Mouse (Mus musculus): Measurements from ENCODE around the gene Plxna2.

The Plxna2 gene

DNA sequence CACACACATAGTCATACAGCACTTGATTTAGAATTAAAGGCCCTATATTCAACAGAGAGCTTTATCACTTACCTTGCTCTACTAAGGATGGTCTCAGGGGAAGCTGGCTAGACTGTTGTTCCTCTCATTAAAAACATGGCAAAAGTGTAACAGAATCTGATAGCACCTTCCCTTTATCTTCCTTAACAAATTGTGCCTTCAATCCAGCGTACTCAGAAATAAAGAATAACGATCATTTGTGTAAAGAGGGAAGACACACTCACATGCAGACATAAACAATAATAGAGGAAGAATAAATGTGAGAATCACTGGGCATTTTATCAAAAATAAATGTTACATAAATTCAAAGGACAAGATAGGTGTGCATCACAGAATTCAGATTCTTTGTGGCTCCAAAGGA is at the start of gene Plxna2:
Gene Plxna2 (plus strand): TSS at position 301 of the 400 bp plus-strand sequence.
- DNase-seq = no peak

GRCm38 (mm10) chr1:194573870-194574269 is 44.1 kb upstream of the Plxna2 start:
- DNase-seq = no peak

DNA sequence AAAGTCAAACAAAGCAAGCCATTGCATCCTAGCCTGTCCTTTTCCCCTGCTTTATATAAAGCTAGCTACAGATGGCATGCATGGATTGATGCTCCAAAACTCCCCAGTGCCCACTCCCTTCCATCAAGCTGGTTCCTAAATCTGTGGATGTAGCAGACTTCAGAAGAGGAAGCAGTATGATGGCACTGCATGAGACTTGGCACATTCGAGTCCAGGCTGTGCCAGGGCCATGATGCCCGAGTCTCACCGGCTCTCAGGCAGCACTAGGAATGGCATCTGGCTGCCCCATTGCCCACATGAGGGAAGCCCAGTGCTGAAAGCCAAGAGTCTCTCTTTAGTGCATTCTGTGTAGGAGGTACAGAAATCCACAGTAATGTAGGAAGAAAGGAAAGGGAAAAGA is 39.7 kb upstream of the Plxna2 start:
- peak; percentile 77 for DNase-seq

- DNase-seq = peak; percentile 11
These were observed 37.5 kb upstream of the Plxna2 start for GRCm38 (mm10) chr1:194580539-194580938.

- peak; percentile 7 for DNase-seq
These were observed 31.3 kb upstream of the Plxna2 start for GRCm38 (mm10) chr1:194586670-194587069.

DNA sequence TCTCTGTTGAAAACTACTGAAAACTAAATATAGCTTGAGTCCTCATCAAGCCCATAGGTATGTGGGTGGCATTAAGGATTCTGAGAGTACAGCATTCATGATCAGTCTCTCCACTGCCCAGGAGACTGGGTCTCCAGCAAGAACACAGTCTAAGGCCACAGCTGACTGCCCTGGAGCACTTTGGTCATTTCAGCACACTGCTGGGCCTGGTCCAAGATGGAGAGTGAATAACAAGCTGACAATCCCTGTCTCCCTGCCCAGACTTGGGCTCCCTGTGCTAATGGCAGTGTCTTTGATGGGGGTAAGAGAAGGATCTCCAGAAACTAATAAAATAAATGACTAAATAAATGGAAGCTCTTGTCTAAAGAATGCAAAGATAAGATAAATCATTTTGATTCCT is 30.5 kb upstream of the Plxna2 start:
- no peak for DNase-seq

- no peak for DNase-seq
These were observed 29.9 kb upstream of the Plxna2 start for GRCm38 (mm10) chr1:194587956-194588668.

DNA sequence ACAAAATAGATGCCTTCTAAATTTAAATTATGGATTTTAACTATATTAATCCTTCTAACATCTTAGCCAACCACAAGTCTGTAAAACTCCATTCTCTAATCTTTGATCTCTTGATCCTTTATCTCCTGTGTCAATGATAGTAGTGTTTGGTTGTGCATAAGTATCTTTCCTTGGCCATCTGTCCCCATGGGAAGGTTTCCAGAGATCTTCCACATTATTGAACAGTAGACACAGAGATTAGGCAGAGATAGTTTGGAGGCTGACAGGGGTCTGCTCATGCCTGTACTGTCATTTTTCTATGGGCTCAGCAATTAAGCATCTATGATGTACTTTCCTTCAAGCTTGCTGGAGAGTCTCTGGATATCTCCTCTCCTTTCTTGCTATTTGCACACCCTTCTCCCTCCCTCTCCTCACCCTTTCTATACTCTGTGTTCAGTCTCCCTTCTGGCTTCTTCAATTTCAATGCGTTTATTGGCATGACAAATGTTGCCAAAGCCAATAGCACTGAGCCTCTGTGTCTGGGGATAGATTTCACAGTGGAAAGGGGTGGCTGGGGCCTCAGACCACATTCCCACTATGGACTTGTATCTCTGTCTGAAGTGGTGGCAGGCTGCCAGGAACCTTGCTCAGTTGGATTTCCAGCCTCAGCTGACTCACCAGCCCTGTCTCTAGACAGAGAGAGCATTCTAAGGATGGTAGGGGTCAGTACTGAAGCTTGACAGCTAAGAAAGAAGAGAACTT is 29.1 kb upstream of the Plxna2 start:
- DNase-seq = peak; percentile 18

DNA sequence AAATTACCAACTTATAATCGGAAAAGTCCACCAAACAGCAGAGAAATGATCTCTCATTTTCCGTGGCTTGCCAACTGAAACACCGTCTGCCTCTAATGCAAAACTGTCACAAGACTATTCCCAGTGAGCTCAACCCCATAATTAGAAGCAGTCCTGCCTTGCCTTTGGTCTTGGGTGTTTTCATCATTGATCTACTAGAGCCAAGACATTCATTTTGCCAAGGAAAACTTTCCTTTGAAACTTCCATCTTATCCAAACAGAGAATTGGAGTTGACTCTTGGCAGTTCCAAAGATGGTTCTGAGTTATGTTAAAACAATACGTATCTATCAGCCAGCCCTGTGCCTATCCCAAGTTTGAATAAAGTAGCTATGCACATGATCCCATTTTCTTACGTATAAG is 24.9 kb upstream of the Plxna2 start:
- DNase-seq = no peak

GRCm38 (mm10) chr1:194607406-194608261 is 10.4 kb upstream of the Plxna2 start:
- DNase-seq = no peak

GRCm38 (mm10) chr1:194610516-194610915 is 7.5 kb upstream of the Plxna2 start:
- no peak for DNase-seq

GRCm38 (mm10) chr1:194612628-194613027 is 5.4 kb upstream of the Plxna2 start:
- no peak for DNase-seq

DNA sequence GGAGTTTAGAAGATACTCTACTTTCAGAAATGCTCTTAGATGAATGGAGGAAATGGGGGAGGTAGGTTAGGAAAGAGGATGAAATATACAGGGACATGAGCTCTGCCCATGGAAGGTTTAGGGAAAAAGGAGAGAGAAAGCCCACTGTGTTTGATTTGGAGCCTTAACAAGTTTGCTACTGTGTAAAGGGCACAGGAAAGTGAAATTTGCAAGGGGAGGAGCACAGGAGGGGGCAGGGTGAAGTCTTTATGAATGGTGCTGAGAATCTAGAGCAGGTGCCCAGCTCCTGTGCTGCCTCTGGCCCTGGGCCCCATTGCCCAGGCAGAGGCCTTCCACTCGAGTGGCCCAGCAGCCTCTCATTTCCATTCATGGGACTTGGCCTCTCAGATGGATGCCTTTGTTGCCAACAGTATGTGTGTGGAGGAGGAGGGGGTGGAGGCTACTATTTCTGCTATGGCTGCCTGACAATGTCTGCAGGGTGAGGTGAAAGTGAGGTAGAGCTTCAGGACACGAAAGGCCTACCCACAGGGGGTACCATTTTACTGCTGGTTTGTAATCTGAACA is 4.7 kb upstream of the Plxna2 start:
- DNase-seq = no peak

DNA sequence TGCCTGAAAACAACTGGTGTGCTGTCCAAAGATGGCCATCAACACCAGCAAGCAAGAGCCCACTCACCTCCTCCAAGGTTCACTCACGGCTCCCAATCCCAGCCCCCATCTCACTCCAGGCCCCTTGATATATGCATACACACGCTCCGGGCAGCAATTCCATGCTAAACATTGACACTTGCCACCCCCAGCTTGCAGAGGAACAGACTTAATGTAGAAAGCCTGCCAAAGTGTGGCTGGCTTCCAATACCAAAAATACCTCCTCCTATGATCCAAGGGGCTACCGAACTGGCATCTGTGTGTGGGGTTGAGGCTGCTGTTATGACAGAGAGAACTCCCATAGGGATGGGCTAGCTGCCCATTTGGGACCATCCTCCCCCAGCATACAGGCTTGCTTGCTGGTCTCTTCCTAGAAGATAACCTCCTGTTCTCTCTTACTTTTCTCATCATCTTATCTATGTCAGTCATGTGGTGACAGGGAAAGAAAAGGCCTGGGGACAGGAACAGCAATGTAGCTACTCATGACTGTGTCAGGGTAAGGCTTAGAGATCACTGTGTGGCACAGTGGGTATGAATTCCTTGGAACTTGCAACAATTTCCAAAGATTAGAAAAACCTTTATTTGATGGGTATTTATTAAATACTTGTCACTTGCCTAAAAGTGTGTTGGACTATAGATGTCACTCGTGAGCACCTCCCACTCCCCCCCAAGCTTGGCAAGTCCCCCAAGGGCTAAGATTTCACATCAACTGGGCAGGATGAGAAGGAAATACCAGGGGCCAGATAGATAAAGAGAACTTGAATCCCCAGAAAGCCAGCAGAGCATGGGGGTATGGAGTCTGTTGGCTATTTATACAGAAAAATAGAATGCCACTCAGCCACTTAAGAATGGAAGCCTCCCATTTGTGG is 3.8 kb upstream of the Plxna2 start:
- DNase-seq = peak; percentile 73

DNA sequence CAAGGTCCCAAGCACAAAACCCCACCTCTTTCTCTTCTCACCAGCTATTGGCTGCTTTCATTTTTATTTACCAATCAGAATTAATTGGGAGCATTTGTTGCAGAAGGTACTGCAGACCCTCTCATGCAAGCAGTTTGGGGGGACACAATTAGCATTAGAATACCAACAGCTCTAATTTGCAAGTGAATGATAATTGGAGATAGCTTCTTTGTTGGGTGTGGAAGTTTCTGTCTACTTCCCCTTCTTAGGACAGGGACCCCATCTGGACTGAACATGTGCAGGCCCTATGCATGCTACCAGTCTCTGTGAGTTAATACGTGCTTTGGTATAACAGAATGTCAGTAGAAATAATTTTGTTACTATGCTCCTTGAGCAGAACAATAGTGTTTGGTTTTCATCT is 1.9 kb upstream of the Plxna2 start:
- no peak for DNase-seq

GRCm38 (mm10) chr1:194618841-194619311 is 858 bp downstream of the Plxna2 start:
- peak; percentile 86 for DNase-seq

DNA sequence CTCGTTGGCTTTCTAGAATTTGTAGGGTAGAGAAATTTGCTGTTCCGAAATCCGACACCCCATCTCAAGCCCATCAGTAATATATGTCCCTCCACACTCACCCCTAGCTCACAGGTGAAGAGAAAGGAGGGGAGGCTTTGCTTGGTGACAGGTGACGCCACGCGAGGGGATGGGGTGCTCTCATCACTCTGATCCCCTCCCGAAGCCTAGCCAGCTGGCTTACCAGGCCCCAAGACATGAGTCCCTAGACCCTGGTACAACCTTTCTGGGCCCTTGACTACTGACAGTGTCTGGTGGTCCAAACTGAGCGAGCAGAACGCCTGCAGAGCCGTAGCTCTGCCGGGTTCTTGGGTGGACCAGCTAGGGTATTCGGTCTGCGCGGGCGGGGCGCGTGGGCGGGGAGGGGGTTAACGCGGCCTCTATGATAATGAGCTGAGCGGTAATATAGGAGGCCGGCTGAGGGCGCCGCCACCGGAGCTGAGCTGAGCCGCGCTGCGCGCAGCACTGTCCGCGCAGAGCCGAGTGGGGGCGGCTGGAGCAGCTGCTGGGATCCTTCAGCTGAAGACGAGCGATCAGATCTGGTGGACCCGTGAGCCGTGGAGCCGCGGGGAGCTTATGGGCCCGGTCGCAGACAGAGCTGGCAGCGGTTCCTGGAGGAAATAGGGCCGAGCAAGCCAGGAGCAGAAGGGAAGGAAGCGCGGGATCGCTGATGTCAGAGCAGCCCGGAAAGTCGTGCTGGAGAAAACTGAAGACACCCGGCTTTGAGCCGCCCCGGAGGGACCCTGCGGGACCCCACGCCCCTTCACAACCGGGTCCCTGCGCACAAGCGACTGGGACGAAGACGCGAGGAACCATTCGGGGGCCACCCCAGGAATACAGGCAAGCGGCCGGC is 1.6 kb downstream of the Plxna2 start:
- peak; percentile 90 for DNase-seq

DNA sequence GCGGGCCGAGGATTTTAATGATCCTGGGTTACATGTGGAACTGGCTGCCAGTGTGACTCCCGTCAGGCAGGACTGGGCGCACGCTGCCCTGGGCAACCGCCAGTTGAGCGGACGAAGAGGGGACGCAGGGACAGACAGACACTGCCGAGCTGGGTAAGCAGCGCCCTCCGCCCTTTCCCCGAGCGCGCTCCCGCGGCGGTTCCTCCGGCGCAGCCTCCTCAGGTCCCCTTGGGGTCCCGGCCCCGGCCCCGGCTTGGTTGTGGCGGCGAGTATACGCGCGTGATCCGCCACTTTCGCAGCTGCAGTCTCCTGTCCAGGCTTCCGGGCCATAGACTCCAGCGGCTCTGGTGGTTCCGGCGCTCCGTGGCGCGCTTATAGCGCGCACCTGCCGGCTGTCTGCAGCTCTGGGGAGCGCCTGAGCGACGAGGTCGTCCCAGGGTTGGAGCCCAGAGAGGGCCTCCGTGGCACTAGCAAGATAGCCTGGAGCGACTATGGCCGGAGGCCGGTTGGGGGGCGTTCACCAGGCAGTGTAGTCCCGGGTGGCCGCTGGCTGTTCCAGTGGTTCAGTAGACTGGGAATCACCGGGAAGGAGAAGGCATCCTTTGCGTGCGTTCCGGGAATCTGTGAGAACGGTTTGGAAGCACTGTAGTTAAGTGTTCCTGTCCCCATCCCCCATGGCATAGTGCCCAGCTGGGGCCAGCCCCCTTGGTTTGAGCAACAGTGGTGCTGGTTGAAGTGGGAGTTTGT is 2.4 kb downstream of the Plxna2 start:
- no peak for DNase-seq

GRCm38 (mm10) chr1:194622174-194622573 is 4.2 kb downstream of the Plxna2 start:
- no peak for DNase-seq

GRCm38 (mm10) chr1:194622677-194623076 is 4.7 kb downstream of the Plxna2 start:
- DNase-seq = no peak
